Mouse (Mus musculus) cortical plate, adult 2 months (tissue): ENCODE results near the gene Myh15. TPM values are rescaled to one million over a fixed set of nuclear protein-coding genes. Genes with fewer than 3 reads are reported as not detected.

Source experiments
- polyA plus RNA-seq: library from polyadenylated mRNA; depleted of rRNA; stranded (reverse); fragments of >200 nt; gene quantifications from 2 replicates; pipeline ENCODE4 v1.2.3, GENCODE M21; 2012; rRNA removed

Myh15 gene
- polyA plus RNA-seq, 1 experiment = 0.44 TPM

Other genes starting within 250 kb of the Myh15 start
- not detected in 2 replicates for gene Retnlb, start 240.6 kb upstream of the Myh15 start, polyA plus RNA-seq
- gene Retnla, start 214.9 kb upstream of the Myh15 start, polyA plus RNA-seq = 0.34 and 0.56 TPM in 2 replicates
- gene Retnlg, start 184.9 kb upstream of the Myh15 start, polyA plus RNA-seq = 0.29 and 1.6 TPM in 2 replicates
- 54.2 and 62.9 TPM in 2 replicates for gene Dzip3, start 63.3 kb upstream of the Myh15 start, polyA plus RNA-seq
- gene Cip2a, start 63.3 kb upstream of the Myh15 start, polyA plus RNA-seq = 1.9 and 2.1 TPM in 2 replicates